Mouse (Mus musculus) liver, embryonic 14.5 days (tissue): ENCODE measurements around the gene Prm1.

Experiments used
- CTCF ChIP-seq: IDR thresholded peaks from 2 replicates; pipeline ENCODE4 v1.5.1; 2016; ENCODE audit warnings: antibody characterized with exemption, low read depth, control low read depth
- EP300 ChIP-seq: IDR thresholded peaks from 2 replicates; pipeline ENCODE4 v1.6.1; 2016; ENCODE audit warnings: antibody characterized with exemption, low read depth

GRCm38 (mm10) chr16:10805789-10806527, at the start of gene Prm1:
- TF ChIP-seq CTCF = no peak
- no peak for TF ChIP-seq EP300
